Mouse (Mus musculus): ENCODE results near the gene Cdh15.
A peak's percentile ranks its signal among the peaks of the same experiment; 100 is the strongest.

- no peak for TF ChIP-seq ZNF384 (IDR thresholded peaks at IDR 0.05; ENCODE audit: low read depth, low read length)
- peak; percentile 69; the same call in 1 of the 2 replicates for TF ChIP-seq ZC3H11A (IDR thresholded peaks at IDR 0.05; ENCODE audit: borderline replicate concordance, low read depth, low read length)
- no peak for TF ChIP-seq CHD2 (IDR thresholded peaks at IDR 0.05; ENCODE audit: low read depth, low read length)
- no peak for TF ChIP-seq MAFK (IDR thresholded peaks at IDR 0.05; ENCODE audit: insufficient read depth, low read depth, low read length)
Observed at GRCm38 (mm10) chr8:122834971-122835370, 12.8 kb upstream of the Cdh15 start.
